Mouse (Mus musculus) ES-Bruce4 (cell line): ENCODE measurements around the gene Mpdz.

Experiments
- CTCF ChIP-seq: IDR thresholded peaks from one replicate; pipeline ENCODE4 v1.8.1; 2011; ENCODE audit warnings: low read depth, low read length
- POLR2A ChIP-seq: IDR thresholded peaks from one replicate; pipeline ENCODE4 v1.8.1; 2011; ENCODE audit warnings: low read length; ENCODE audit not compliant: insufficient read depth

DNA sequence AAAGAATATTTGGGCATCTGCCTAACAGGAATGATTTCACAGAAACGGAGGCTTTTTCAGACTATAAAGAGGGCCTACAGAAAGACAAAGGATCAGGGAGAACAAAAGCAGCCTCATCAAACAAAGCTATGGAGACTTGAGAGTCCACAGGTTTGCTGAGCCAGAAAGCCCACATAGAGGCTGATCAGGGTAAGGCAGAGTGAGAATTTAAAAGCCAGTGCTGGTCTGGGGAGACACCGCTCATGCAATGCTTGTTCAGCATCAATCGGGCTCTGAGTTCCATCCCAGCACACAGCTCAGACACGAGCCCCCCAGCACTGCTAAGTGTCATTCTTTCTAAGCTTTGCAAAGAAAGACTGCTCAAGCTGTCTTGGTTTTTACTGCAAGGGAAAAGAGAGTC is 162.5 kb downstream of the Mpdz start:
- TF ChIP-seq CTCF, result no peak
- no peak for TF ChIP-seq POLR2A
